24 mouse cellular contexts compared by ENCODE assay signal in the genomic region with DNA sequence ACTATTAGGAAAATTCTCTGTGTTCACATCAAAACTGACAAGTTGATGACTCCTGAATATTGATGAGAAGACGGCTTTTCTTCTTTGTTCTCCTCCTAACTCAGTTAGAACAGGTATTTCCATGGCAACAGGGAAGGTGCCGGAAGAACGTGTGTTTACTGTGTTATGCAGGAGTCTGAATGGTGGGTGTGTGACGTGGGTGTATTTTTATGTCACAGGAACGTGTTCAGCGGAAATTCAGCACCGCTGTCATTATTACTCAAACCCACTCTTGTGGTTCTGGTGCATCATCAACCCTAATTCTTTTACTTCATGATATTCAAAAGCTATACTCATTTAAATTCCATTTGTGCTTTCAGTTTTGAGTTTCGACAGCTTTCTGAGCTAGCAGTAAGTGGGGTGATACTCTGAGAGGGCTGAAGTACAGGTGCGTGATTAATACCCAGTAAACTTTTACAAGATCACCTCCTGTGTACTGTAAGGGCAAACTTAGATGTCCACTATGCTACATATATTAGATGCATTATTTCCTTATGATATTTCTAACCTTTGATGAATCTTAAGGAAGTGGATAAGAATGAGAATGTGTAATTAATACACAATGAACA. TPM values are rescaled to one million over a fixed set of nuclear protein-coding genes. Genes with fewer than 3 reads are reported as not detected.
A peak's percentile ranks its signal among the peaks of the same experiment; 100 is the strongest.
DNase-seq lines count a peak whose midpoint lies in the region; ATAC-seq and TF ChIP-seq lines count a peak whose summit lies in the region.
"Had no signal": no experiment of that assay in that cellular context is flagged by ENCODE, and none has a peak within 500 bp of the region (broad histone marks: within the 10 kb centered on the region; RNA-seq: fewer than 3 reads in every experiment).

No protein-coding gene starts in this region.

- ATAC-seq in forebrain, embryonic 12.5 days (ENCODE audit: low FRiP score) = peak; percentile 57; the same call in 1 of the 2 replicates
- ATAC-seq in forebrain, embryonic 11.5 days (replicated peaks; ENCODE audit: low FRiP score) = no peak
- peak; percentile 71; the same call in 1 of the 2 replicates for ATAC-seq in midbrain, embryonic 13.5 days
- no peak for ATAC-seq in midbrain, embryonic 11.5 days (ENCODE audit: low FRiP score)
- ATAC-seq: CD4-positive, CD25-positive, alpha-beta regulatory T cell, adult 4 months; intestine, embryonic 15.5 days had no signal

- no peak for TF ChIP-seq POLR2A in brain, embryonic 14.5 days (IDR thresholded peaks at IDR 0.05; ENCODE audit: borderline replicate concordance, extremely low read depth, insufficient read depth, insufficient read length, poor library complexity, severe bottlenecking)

- intact Hi-C loops in left cerebral cortex, postnatal 25 days (cut with DNase I) = no loop called here

- H3K9ac ChIP-seq in forebrain, embryonic 12.5 days = no peak overlapping the region
- H3K9ac ChIP-seq in forebrain, embryonic 11.5 days (ENCODE audit: low read length) = no peak overlapping the region
- H3K9ac ChIP-seq in midbrain, embryonic 13.5 days (replicated peaks) = no peak overlapping the region
- H3K9ac ChIP-seq in midbrain, embryonic 11.5 days (ENCODE audit: low read length) = no peak overlapping the region
- H3K9ac ChIP-seq: heart, embryonic 12.5 days; intestine, embryonic 15.5 days had no signal

- no peak for DNase-seq in forebrain, embryonic 11.5 days (ENCODE audit: low spot score)
- DNase-seq in midbrain, embryonic 11.5 days (ENCODE audit: low spot score, missing footprints) = no peak
- DNase-seq in brain, embryonic 14.5 days (ENCODE audit: low read depth) = peak; percentile 75
- peak; percentile 3 to 17 for DNase-seq in left cerebral cortex, postnatal 25 days (ENCODE audit: low spot score in 2 of 2)
- no peak for DNase-seq in cerebellum, postnatal 36 days
- DNase-seq in kidney, adult 8-10 months = no peak
- DNase-seq: kidney, postnatal 10 days; lung, adult 2 months; lung, postnatal 36 days; spleen, adult 18-20 months; thymus, adult 2 months had no signal

- no peaks in the 10 kb centered on the region for H3K36me3 ChIP-seq in forebrain, embryonic 12.5 days (replicated peaks)
- no peaks in the 10 kb centered on the region for H3K36me3 ChIP-seq in forebrain, embryonic 11.5 days (ENCODE audit: control insufficient read depth, insufficient read depth, low read length)
- H3K36me3 ChIP-seq in midbrain, embryonic 13.5 days = no peaks in the 10 kb centered on the region
- no peaks in the 10 kb centered on the region for H3K36me3 ChIP-seq in midbrain, embryonic 11.5 days (ENCODE audit: control insufficient read depth, insufficient read depth, low read length)
- H3K36me3 ChIP-seq: G1E; heart, embryonic 12.5 days; intestine, embryonic 15.5 days had no signal

- H3K27ac ChIP-seq in forebrain, embryonic 12.5 days = no peak overlapping the region
- no peak overlapping the region for H3K27ac ChIP-seq in forebrain, embryonic 11.5 days (ENCODE audit: low read depth, low read length)
- H3K27ac ChIP-seq in midbrain, embryonic 13.5 days = 0 out of 2 replicates have a peak overlapping the region, but pooled peaks have one; percentile 56
- H3K27ac ChIP-seq in midbrain, embryonic 11.5 days (ENCODE audit: low read depth, low read length) = no peak overlapping the region
- H3K27ac ChIP-seq: intestine, embryonic 15.5 days; layer of hippocampus, adult 2 months had no signal

- H3K4me2 ChIP-seq in forebrain, embryonic 12.5 days = no peak overlapping the region
- H3K4me2 ChIP-seq in forebrain, embryonic 11.5 days (ENCODE audit: low read depth, low read length, severe bottlenecking) = no peak overlapping the region
- H3K4me2 ChIP-seq in midbrain, embryonic 13.5 days (replicated peaks) = no peak overlapping the region
- no peak overlapping the region for H3K4me2 ChIP-seq in midbrain, embryonic 11.5 days
- H3K4me2 ChIP-seq: heart, embryonic 12.5 days; intestine, embryonic 15.5 days had no signal

- H3K27me3 ChIP-seq in forebrain, embryonic 12.5 days = no peaks in the 10 kb centered on the region
- no peaks in the 10 kb centered on the region for H3K27me3 ChIP-seq in forebrain, embryonic 11.5 days (ENCODE audit: control insufficient read depth, insufficient read depth, low read length)
- H3K27me3 ChIP-seq in midbrain, embryonic 13.5 days = no peaks in the 10 kb centered on the region
- no peaks in the 10 kb centered on the region for H3K27me3 ChIP-seq in midbrain, embryonic 11.5 days (ENCODE audit: control insufficient read depth, insufficient read depth, low read length)
- H3K27me3 ChIP-seq: heart, embryonic 12.5 days; intestine, embryonic 15.5 days had no signal

- H3K4me1 ChIP-seq in forebrain, embryonic 12.5 days = no peaks in the 10 kb centered on the region
- H3K4me1 ChIP-seq in forebrain, embryonic 11.5 days (replicated peaks; ENCODE audit: control insufficient read depth, insufficient read depth, low read length) = no peaks in the 10 kb centered on the region
- no peaks in the 10 kb centered on the region for H3K4me1 ChIP-seq in midbrain, embryonic 13.5 days (replicated peaks)
- H3K4me1 ChIP-seq in midbrain, embryonic 11.5 days (ENCODE audit: control insufficient read depth, insufficient read depth, low read length) = no peaks in the 10 kb centered on the region
- H3K4me1 ChIP-seq: heart, embryonic 12.5 days; intestine, embryonic 15.5 days had no signal

- no peak overlapping the region for H3K4me3 ChIP-seq in forebrain, embryonic 12.5 days (replicated peaks)
- no peak overlapping the region for H3K4me3 ChIP-seq in forebrain, embryonic 11.5 days (ENCODE audit: low read depth, low read length)
- H3K4me3 ChIP-seq in midbrain, embryonic 13.5 days (replicated peaks) = no peak overlapping the region
- no peak overlapping the region for H3K4me3 ChIP-seq in midbrain, embryonic 11.5 days (ENCODE audit: low read depth, low read length)
- H3K4me3 ChIP-seq: heart, embryonic 12.5 days; intestine, embryonic 15.5 days; layer of hippocampus, adult 2 months had no signal

- WGBS in forebrain, embryonic 12.5 days = 78% methylated on average over 9 of the region's 9 CpGs
- 88% methylated on average over 9 of the region's 9 CpGs for WGBS in forebrain, embryonic 11.5 days
- 74% methylated on average over 9 of the region's 9 CpGs for WGBS in midbrain, embryonic 13.5 days
- 85% methylated on average over 9 of the region's 9 CpGs for WGBS in midbrain, embryonic 11.5 days

- no peaks in the 10 kb centered on the region for H3K9me3 ChIP-seq in forebrain, embryonic 12.5 days
- H3K9me3 ChIP-seq in forebrain, embryonic 11.5 days (ENCODE audit: control insufficient read depth, low read length) = no peaks in the 10 kb centered on the region
- no peaks in the 10 kb centered on the region for H3K9me3 ChIP-seq in midbrain, embryonic 13.5 days
- H3K9me3 ChIP-seq in midbrain, embryonic 11.5 days (ENCODE audit: control insufficient read depth, low read length) = no peaks in the 10 kb centered on the region
- H3K9me3 ChIP-seq: G1E; heart, embryonic 12.5 days; intestine, embryonic 15.5 days had no signal

- TF ChIP-seq CTCF in brain, embryonic 14.5 days (IDR thresholded peaks at IDR 0.05; ENCODE audit: borderline replicate concordance, extremely low read depth, insufficient read depth, insufficient read length) = no peak

RNA-seq across cellular contexts. Expression of gene Olfr452, which starts 6.2 kb away (rescaled TPM):
- not detected in 2 replicates for polyA plus RNA-seq in forebrain, embryonic 12.5 days (2016; fragmentation: Nextera tagmentation; extraction: Ambion mirVana)
- not detected in 2 replicates for polyA plus RNA-seq in forebrain, embryonic 11.5 days (2014; fragmentation: Nextera tagmentation; extraction: Ambion mirVana)
- not detected in 2 replicates for polyA plus RNA-seq in midbrain, embryonic 13.5 days (2015; fragmentation: Nextera tagmentation; extraction: Ambion mirVana)
- not detected in 2 replicates for polyA plus RNA-seq in midbrain, embryonic 11.5 days (2014; fragmentation: Nextera tagmentation; extraction: Ambion mirVana)
- not detected in 2 replicates for polyA plus RNA-seq in brain, embryonic 14.5 days (2012; rRNA removed)
- total RNA-seq in left cerebral cortex, postnatal 25 days (2021) = not detected
- total RNA-seq: adrenal gland, postnatal 4 days; heart, postnatal 25 days; layer of hippocampus, adult 2 months; left cerebral cortex, postnatal 10 days; liver, adult 2 months had no signal
- polyA plus RNA-seq: CD4-positive, CD25-positive, alpha-beta regulatory T cell, adult 4 months; G1E; gonadal fat pad, adult 2 months; heart, embryonic 12.5 days; intestine, embryonic 15.5 days; liver, adult 2 months; lung, adult 2 months; stomach, embryonic 14.5 days; thymus, adult 2 months had no signal

RNA-seq across cellular contexts. Expression of gene Olfr450, which starts 20.7 kb away (rescaled TPM):
- polyA plus RNA-seq in forebrain, embryonic 12.5 days (2016; fragmentation: Nextera tagmentation; extraction: Ambion mirVana) = not detected in 2 replicates
- not detected in 2 replicates for polyA plus RNA-seq in forebrain, embryonic 11.5 days (2014; fragmentation: Nextera tagmentation; extraction: Ambion mirVana)
- not detected in 2 replicates for polyA plus RNA-seq in midbrain, embryonic 13.5 days (2015; fragmentation: Nextera tagmentation; extraction: Ambion mirVana)
- polyA plus RNA-seq in midbrain, embryonic 11.5 days (2014; fragmentation: Nextera tagmentation; extraction: Ambion mirVana) = not detected in 2 replicates
- polyA plus RNA-seq in brain, embryonic 14.5 days (2012; rRNA removed) = not detected in 2 replicates
- total RNA-seq in left cerebral cortex, postnatal 25 days (2021) = not detected
- total RNA-seq: adrenal gland, postnatal 4 days; G1E; heart, postnatal 25 days; layer of hippocampus, adult 2 months; left cerebral cortex, postnatal 10 days; liver, adult 2 months had no signal
- polyA plus RNA-seq: CD4-positive, CD25-positive, alpha-beta regulatory T cell, adult 4 months; G1E; gonadal fat pad, adult 2 months; heart, embryonic 12.5 days; intestine, embryonic 15.5 days; liver, adult 2 months; lung, adult 2 months; stomach, embryonic 14.5 days; thymus, adult 2 months had no signal

RNA-seq across cellular contexts. Expression of gene Olfr38, which starts 34.8 kb away (rescaled TPM):
- polyA plus RNA-seq in forebrain, embryonic 12.5 days (2016; fragmentation: Nextera tagmentation; extraction: Ambion mirVana) = not detected in 2 replicates
- not detected in 2 replicates for polyA plus RNA-seq in forebrain, embryonic 11.5 days (2014; fragmentation: Nextera tagmentation; extraction: Ambion mirVana)
- not detected in 2 replicates for polyA plus RNA-seq in midbrain, embryonic 13.5 days (2015; fragmentation: Nextera tagmentation; extraction: Ambion mirVana)
- not detected in 2 replicates for polyA plus RNA-seq in midbrain, embryonic 11.5 days (2014; fragmentation: Nextera tagmentation; extraction: Ambion mirVana)
- not detected in 2 replicates for polyA plus RNA-seq in brain, embryonic 14.5 days (2012; rRNA removed)
- total RNA-seq in left cerebral cortex, postnatal 25 days (2021) = not detected
- total RNA-seq: adrenal gland, postnatal 4 days; heart, postnatal 25 days; layer of hippocampus, adult 2 months; left cerebral cortex, postnatal 10 days; liver, adult 2 months had no signal
- polyA plus RNA-seq: CD4-positive, CD25-positive, alpha-beta regulatory T cell, adult 4 months; G1E; gonadal fat pad, adult 2 months; heart, embryonic 12.5 days; intestine, embryonic 15.5 days; liver, adult 2 months; lung, adult 2 months; stomach, embryonic 14.5 days; thymus, adult 2 months had no signal

RNA-seq across cellular contexts. Expression of gene Olfr449, which starts 43.1 kb away (rescaled TPM):
- polyA plus RNA-seq in forebrain, embryonic 12.5 days (2016; fragmentation: Nextera tagmentation; extraction: Ambion mirVana) = not detected in 2 replicates
- polyA plus RNA-seq in forebrain, embryonic 11.5 days (2014; fragmentation: Nextera tagmentation; extraction: Ambion mirVana) = not detected in 2 replicates
- not detected in 2 replicates for polyA plus RNA-seq in midbrain, embryonic 13.5 days (2015; fragmentation: Nextera tagmentation; extraction: Ambion mirVana)
- not detected in 2 replicates for polyA plus RNA-seq in midbrain, embryonic 11.5 days (2014; fragmentation: Nextera tagmentation; extraction: Ambion mirVana)
- polyA plus RNA-seq in brain, embryonic 14.5 days (2012; rRNA removed) = not detected in 2 replicates
- total RNA-seq in left cerebral cortex, postnatal 25 days (2021) = not detected
- total RNA-seq: adrenal gland, postnatal 4 days; G1E; heart, postnatal 25 days; layer of hippocampus, adult 2 months; left cerebral cortex, postnatal 10 days; liver, adult 2 months had no signal
- polyA plus RNA-seq: CD4-positive, CD25-positive, alpha-beta regulatory T cell, adult 4 months; G1E; gonadal fat pad, adult 2 months; heart, embryonic 12.5 days; intestine, embryonic 15.5 days; liver, adult 2 months; lung, adult 2 months; stomach, embryonic 14.5 days; thymus, adult 2 months had no signal

RNA-seq across cellular contexts. Expression of gene Olfr453, which starts 51.9 kb away (rescaled TPM):
- not detected in 2 replicates for polyA plus RNA-seq in forebrain, embryonic 12.5 days (2016; fragmentation: Nextera tagmentation; extraction: Ambion mirVana)
- polyA plus RNA-seq in forebrain, embryonic 11.5 days (2014; fragmentation: Nextera tagmentation; extraction: Ambion mirVana) = not detected in 2 replicates
- polyA plus RNA-seq in midbrain, embryonic 13.5 days (2015; fragmentation: Nextera tagmentation; extraction: Ambion mirVana) = not detected in 2 replicates
- polyA plus RNA-seq in midbrain, embryonic 11.5 days (2014; fragmentation: Nextera tagmentation; extraction: Ambion mirVana) = not detected in 2 replicates
- not detected in 2 replicates for polyA plus RNA-seq in brain, embryonic 14.5 days (2012; rRNA removed)
- not detected for total RNA-seq in left cerebral cortex, postnatal 25 days (2021)
- total RNA-seq: adrenal gland, postnatal 4 days; heart, postnatal 25 days; layer of hippocampus, adult 2 months; left cerebral cortex, postnatal 10 days; liver, adult 2 months had no signal
- polyA plus RNA-seq: CD4-positive, CD25-positive, alpha-beta regulatory T cell, adult 4 months; G1E; gonadal fat pad, adult 2 months; heart, embryonic 12.5 days; intestine, embryonic 15.5 days; liver, adult 2 months; lung, adult 2 months; stomach, embryonic 14.5 days; thymus, adult 2 months had no signal

Comparison
In these comparisons a context has a peak if more than half of its experiments do, and no peak if none do; other contexts are left out.
1. ATAC-seq: peak in forebrain, embryonic 12.5 days (single experiment) and midbrain, embryonic 13.5 days (single experiment); none in forebrain, embryonic 11.5 days (single experiment) and midbrain, embryonic 11.5 days (single experiment).
2. DNase-seq: peak in brain, embryonic 14.5 days (single experiment) and left cerebral cortex, postnatal 25 days (2 of 2); none in forebrain, embryonic 11.5 days (single experiment), midbrain, embryonic 11.5 days (single experiment), cerebellum, postnatal 36 days (0 of 2) and kidney, adult 8-10 months (0 of 2).